Mouse (Mus musculus): ENCODE results near the gene Tlk2.

The Tlk2 gene

GRCm38 (mm10) chr11:105164516-105165510 is 13.8 kb upstream of the Tlk2 start:
- no peak for DNase-seq (ENCODE audit: low spot score)

GRCm38 (mm10) chr11:105166780-105167179 is 11.8 kb upstream of the Tlk2 start:
- DNase-seq (ENCODE audit: low spot score) = no peak

- no peak for DNase-seq (ENCODE audit: low spot score)
Measured at GRCm38 (mm10) chr11:105179523-105179922, 916 bp downstream of the Tlk2 start.

- DNase-seq (ENCODE audit: low spot score) = peak; percentile 42
Measured at GRCm38 (mm10) chr11:105180471-105181091, 2.0 kb downstream of the Tlk2 start.

GRCm38 (mm10) chr11:105181126-105181637 is 2.6 kb downstream of the Tlk2 start:
- peak; percentile 95 for DNase-seq (ENCODE audit: low spot score)

GRCm38 (mm10) chr11:105181689-105182460 is 3.3 kb downstream of the Tlk2 start:
- peak; percentile 43 for DNase-seq (ENCODE audit: low spot score)

- no peak for DNase-seq (ENCODE audit: low spot score)
Measured at GRCm38 (mm10) chr11:105182461-105182855, 3.9 kb downstream of the Tlk2 start.

- DNase-seq (ENCODE audit: low spot score) = no peak
Measured at GRCm38 (mm10) chr11:105184678-105185077, 6.1 kb downstream of the Tlk2 start.

GRCm38 (mm10) chr11:105192186-105192585 is 13.6 kb downstream of the Tlk2 start:
- no peak for DNase-seq (ENCODE audit: low spot score)

- DNase-seq (ENCODE audit: low spot score) = no peak
Measured at GRCm38 (mm10) chr11:105196893-105197662, 18.5 kb downstream of the Tlk2 start.

GRCm38 (mm10) chr11:105202403-105202802 is 23.8 kb downstream of the Tlk2 start:
- DNase-seq (ENCODE audit: low spot score) = no peak

GRCm38 (mm10) chr11:105210007-105210406 is 31.4 kb downstream of the Tlk2 start:
- DNase-seq (ENCODE audit: low spot score) = no peak

GRCm38 (mm10) chr11:105214257-105214656 is 35.6 kb downstream of the Tlk2 start:
- DNase-seq (ENCODE audit: low spot score) = no peak

- no peak for DNase-seq (ENCODE audit: low spot score)
Measured at GRCm38 (mm10) chr11:105217771-105218170, 39.2 kb downstream of the Tlk2 start.

- DNase-seq (ENCODE audit: low spot score) = no peak
Measured at GRCm38 (mm10) chr11:105234501-105234900, 55.9 kb downstream of the Tlk2 start.

GRCm38 (mm10) chr11:105240991-105241390 is 62.4 kb downstream of the Tlk2 start:
- DNase-seq (ENCODE audit: low spot score) = no peak

GRCm38 (mm10) chr11:105246369-105246768 is 67.8 kb downstream of the Tlk2 start:
- DNase-seq (ENCODE audit: low spot score) = no peak

GRCm38 (mm10) chr11:105246785-105247184 is 68.2 kb downstream of the Tlk2 start:
- no peak for DNase-seq (ENCODE audit: low spot score)

- DNase-seq (ENCODE audit: low spot score) = no peak
Measured at GRCm38 (mm10) chr11:105247321-105247720, 68.7 kb downstream of the Tlk2 start.

- no peak for DNase-seq (ENCODE audit: low spot score)
Measured at GRCm38 (mm10) chr11:105259733-105260132, 81.1 kb downstream of the Tlk2 start.

GRCm38 (mm10) chr11:105261116-105261515 is 82.5 kb downstream of the Tlk2 start:
- no peak for DNase-seq (ENCODE audit: low spot score)

Data from urinary bladder, postnatal 25 days (tissue).